Mouse (Mus musculus) ZHBTc4 (cell line): ENCODE results near the gene Cdc34.

Source experiments
- DNase-seq: peaks from one replicate; pipeline ENCODE4 v3.0.0-alpha.2; 2011; ENCODE audit warnings: low read depth, low spot score

The Cdc34 gene

GRCm38 (mm10) chr10:79716254-79716987, 34.4 kb downstream of the Cdc34 start, which contains the start of gene Hcn2:
TSS of gene Hcn2 (plus strand) at chr10:79716634.
- no peak for DNase-seq

- peak; percentile 50 for DNase-seq
Measured at GRCm38 (mm10) chr10:79716988-79717355, 35.0 kb downstream of the Cdc34 start.

DNA sequence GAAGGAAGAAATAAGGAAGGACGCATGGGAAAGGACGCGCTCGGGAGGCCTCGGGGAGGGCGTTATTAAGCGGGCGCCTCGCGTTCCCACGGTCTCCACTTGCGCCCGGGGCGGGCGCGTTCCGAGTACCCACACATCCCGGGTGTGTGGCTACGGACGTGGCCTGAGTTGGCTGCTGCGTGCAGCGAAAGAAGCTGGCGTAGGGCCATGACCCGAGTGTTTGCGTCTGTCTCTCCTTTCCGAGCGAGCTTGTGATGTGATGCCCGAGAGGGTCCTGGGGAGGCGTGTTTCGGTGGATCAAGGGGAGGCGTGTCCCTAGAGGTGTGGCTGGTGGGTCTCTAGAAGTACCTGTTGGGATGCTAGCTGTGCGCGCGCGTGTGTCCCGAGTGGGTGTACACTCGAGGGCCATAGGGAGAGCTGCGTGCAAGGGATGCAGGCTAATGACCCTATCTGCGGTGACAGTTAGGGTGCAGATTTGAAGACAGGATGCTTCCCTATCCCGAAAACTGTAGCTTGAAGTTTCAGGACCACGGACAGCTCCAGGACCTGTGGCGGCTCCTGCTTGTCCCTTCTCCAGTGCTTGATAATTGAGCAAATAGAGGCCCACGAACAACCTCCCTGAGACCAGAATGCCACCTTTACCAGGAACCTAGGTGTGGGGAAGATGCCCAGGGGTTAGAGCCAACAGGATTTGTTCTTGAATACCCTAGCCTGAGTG, 35.8 kb downstream of the Cdc34 start:
- peak; percentile 86 for DNase-seq

DNA sequence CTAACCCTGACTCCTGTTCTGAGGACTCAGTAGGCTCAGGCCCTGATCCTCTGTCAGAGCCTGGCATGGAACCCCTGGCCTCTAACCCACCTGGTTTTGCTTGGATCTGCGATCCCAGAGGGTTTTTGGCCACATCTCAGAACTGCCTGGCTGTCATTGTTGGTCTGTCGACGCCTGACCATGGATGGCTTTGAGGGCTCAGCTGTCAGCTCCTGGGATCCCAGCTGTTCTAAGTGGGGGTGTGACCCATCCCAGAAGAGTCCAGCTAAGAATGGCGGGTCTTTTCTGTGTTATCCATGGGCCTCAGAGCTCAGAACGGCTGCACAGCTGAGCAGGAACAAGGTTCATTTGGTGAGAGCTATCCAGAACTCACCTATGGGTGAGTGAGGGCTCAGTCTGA, 39.1 kb downstream of the Cdc34 start:
- no peak for DNase-seq

DNA sequence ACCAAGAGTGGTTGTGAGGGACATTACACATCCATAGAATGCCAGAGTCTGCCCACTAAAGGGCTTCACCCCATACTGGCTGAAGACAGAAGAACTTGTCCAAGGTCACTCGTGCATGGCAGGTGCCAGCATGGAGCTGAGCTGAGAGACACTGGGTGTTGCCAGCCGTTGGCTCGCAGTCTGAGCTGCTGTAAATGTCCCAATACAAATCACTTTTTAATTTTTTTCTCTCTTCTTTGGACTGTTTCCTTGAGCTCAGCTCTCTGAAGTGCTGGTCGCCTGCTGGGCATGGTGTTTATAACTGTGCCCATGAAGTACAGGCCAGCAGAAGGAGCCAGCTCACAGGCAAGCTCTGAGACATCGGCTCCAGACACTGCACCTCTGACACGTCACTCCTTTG, 41.1 kb downstream of the Cdc34 start:
- no peak for DNase-seq

- DNase-seq: no peak
Measured at GRCm38 (mm10) chr10:79723692-79724091, 41.7 kb downstream of the Cdc34 start.

GRCm38 (mm10) chr10:79726090-79726489, 44.1 kb downstream of the Cdc34 start:
- DNase-seq: peak; percentile 84

- no peak for DNase-seq
Measured at GRCm38 (mm10) chr10:79728323-79729249, 46.6 kb downstream of the Cdc34 start.

DNA sequence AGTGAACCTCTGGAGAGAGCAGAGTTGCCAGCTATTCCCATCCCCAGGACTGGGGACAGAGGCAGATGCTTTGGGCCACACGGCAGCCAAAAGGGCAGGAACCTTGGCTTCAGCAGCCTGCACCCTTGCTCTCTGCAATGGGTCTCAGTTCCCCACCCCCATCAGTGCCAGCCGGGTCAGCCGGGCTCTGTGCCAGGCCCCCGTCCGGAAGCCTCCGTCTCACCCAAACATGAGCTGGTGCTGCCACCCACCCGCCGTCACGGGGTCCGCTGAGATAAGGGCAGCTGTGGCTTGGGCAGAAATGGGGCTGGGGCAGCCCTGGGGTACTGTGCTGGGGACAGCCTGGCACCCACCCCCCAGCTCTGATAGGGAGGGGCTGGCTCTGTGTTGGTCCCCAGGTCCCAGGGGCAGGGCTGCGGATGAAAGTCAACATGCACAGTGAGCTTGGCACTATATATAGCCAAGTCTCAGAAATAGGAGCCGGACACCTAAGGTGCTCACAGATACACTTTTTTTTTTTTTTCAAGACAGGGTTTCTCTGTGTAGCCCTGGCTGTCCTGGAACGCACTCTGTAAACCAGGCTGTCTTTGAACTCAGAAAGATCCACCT, 47.5 kb downstream of the Cdc34 start:
- no peak for DNase-seq

GRCm38 (mm10) chr10:79732500-79732899, 50.5 kb downstream of the Cdc34 start:
- peak; percentile 75 for DNase-seq

DNA sequence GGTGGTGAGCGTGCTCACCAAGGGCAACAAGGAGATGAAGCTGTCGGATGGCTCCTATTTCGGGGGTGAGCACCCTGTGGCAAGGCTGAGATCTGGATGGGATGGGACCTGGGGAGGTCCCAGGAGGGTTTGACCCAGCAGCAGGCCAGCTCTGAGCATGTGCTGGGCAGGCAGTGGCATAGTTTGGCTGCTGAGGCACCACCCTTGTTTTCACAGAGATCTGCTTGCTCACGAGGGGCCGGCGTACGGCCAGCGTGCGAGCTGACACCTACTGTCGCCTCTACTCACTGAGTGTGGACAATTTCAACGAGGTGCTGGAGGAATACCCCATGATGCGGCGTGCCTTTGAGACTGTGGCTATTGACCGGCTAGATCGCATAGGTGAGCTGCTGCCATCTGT, 51.9 kb downstream of the Cdc34 start:
- DNase-seq: no peak

DNA sequence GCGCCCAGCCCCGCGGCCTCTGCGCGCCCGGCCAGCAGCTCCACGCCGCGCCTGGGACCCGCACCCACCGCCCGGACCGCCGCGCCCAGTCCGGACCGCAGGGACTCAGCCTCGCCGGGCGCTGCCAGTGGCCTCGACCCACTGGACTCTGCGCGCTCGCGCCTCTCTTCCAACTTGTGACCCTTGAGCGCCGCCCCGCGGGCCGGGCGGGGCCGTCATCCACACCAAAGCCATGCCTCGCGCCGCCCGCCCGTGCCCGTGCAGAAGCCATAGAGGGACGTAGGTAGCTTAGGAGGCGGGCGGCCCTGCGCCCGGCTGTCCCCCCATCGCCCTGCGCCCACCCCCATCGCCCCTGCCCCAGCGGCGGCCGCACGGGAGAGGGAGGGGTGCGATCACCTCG, 53.4 kb downstream of the Cdc34 start:
- peak; percentile 72 for DNase-seq

- DNase-seq: peak; percentile 21
Measured at GRCm38 (mm10) chr10:79736706-79737105, 54.7 kb downstream of the Cdc34 start.
